Mouse (Mus musculus) layer of hippocampus, adult 11-12 months (tissue): ENCODE data around the gene Anxa11.
"Not testable (repeated sequence)": the region's sequence is repeated elsewhere in the genome, so short reads cannot be mapped to it uniquely, and the experiment has no call there.

ENCODE experiments used
- DNase-seq: peaks from one replicate; pipeline ENCODE4 v3.0.0; 2022; ENCODE audit warnings: low spot score

The Anxa11 gene

DNA sequence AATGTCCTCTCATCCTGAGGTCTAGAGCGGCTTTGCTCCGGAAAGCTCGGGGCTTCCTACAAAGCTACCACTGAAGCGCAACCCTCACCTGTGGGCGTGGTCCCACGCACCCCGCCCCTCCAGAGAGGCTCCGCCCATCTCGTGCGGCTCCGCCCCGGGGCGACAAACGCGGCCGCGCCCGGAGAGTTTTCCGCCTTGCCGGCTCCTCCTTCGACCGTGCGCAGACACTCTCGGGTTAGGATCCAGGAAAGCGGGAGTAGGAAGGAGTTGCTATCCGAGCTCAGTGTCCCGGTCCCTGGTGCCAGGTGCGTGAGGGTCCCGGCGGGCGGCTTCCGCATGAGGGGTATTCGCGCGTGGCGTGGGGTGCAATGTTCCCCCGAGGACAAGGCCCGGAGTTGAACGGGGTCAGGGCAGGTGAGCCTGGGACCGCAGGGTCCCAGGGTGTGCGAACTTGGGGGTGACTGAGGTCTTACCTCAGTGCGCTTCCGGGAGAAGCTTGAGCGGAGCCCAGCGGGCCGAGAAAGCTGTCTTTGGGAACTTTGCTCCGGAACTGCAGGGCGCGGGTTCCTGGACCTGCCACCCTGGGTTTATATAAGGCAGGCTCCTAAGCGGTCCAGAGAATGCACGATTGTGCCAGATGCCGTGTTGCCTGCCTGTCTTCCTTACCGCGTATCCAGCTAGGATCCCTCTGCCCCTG is at the start of gene Anxa11:
TSS of gene Anxa11 (plus strand) at position 166 of the 697 bp plus-strand sequence.
- DNase-seq, result peak; percentile 69

DNA sequence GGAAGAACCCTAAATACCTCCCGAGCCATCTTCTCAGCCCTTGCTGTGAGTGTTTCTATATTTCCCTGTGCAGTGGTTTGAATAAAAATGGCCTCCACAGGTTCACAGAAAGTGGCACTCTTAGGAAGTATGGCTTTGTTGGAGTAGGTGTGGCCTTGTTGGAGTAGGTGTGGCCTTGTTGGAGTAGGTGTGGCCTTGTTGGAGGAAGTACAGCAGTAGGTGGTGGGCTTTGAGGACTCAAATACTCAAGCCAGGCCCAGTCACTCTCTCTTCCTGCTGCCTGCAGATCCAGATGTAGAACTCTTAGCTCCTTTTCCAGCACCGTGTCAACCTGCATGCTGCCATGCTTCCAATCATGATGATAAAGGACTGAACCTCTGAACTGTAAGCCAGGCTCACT is 47.6 kb upstream of the Anxa11 start:
- DNase-seq, result no peak

DNA sequence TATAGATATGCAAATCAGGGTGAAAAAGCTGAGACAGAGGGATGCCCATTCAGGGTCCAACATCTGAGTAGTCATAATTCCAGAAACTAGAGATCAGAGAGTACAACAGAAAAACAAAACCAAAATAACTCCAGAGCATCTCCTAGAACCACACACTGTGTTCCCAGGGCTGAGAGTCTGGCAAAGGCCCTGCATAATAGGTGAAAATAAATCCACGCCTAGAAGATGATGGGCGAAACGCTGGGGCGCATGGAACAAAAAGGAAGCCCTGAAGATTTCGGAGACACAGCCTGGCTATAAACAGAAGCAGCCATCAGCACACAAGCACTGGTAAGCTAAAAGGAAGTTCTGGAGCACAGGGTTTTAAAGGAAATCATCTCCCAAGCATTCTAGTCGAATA is 46.9 kb upstream of the Anxa11 start:
- no peak for DNase-seq

DNA sequence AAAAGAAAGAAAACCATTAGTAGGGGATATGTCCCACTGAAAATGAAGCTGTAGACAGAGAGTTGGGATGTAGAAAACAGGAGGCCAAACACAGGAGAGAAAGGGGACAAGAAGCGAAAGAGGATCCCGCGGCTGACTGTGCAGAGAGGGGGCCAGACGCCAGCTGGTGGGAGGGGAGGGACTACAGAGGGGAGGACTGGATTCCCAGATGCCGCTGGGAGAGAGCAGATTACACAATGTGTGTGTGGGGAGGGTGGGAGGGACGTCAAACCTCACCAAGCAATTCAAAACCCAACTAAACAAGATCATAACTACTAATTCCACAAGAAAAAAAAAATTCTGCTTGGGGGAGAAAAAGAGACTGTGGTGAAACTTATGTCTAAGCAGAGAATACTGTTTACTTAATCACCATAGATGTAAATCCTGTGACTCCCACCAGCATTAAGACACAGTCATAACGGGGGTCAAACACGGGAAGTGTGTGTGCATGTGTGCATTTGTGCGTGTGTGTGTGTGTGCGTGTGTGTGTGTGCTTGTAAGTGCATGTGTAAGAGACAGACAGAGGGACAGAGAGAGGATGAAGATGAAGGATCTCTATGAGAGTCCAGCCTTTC is 46.3 kb upstream of the Anxa11 start:
- DNase-seq, result peak; percentile 67

DNA sequence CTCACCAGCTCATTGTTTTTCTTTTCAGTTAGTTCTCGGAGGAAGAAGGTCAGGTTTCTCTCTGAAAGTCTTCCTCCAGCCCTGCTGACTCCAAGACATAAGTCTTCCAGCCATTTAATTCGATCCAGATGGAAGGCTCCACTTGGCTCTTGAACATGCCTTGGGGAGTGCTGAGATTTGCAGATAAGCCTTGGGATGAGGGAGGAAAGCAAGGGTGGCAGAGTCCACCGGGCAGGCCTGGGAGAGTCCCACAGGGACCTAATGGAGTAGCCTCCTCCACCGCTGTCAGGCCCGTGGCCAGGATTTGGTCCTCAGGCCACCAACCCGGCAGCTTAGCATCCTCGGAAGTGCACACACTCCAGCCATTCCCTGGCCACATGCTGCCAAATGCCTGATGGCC is 45.3 kb upstream of the Anxa11 start:
- DNase-seq, result no peak

DNA sequence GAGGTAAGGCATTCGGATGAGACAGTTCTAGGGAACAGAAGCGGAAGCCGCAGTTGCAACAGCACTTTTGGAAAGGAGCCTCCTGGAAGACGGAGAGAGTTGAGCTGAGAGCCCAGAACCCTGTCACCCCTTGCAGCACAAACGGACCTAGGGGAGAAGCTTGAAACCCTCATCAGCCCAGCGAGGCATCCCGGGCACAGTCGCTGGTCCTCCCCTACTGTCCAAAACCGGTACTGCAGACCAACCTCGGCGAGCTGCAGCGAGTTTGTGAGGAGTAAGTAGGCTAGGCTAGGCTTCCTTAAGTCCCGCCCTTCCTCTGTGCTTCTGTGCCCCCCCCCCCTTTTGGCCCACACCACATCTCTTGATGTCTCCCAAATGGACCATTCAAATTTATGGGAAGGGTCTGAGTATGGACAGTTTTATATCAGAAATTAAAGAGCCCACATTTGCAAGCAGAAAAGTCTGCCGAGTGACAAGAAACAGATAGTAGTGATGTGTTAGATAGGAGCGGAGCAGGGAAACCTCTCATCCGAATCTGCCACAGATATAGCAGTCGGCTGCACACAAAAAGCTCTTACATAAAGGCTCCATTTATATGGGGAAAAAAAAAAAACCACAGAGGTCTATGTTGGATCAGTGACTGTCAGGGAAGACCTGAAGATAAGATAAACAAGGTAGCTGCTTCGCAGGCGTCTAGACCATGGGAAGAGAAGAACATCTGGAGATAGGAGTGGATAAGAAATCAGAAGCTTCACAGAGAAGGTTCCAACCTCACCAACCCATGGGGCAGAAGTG is 41.6 kb upstream of the Anxa11 start:
- peak; percentile 86 for DNase-seq

DNA sequence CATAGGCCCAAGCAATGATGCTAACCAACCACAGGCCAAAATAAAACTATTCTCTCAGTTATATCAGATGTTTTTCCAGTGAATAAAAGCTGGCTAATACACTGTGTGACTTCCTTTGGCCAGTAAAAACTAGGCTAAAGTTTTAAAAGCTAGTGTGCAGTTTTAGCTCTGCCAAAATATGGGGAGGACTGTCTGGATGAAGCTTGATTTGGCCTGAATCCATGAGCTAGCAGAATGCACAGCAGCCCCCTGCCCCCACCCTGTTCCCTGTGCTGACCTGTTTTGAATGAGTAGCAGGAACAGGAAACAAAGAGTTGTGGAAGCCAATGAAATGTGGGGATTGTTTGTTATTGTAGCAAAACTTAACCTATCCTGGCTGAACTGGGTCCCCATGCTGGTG is 39.4 kb upstream of the Anxa11 start:
- DNase-seq, result no peak

DNA sequence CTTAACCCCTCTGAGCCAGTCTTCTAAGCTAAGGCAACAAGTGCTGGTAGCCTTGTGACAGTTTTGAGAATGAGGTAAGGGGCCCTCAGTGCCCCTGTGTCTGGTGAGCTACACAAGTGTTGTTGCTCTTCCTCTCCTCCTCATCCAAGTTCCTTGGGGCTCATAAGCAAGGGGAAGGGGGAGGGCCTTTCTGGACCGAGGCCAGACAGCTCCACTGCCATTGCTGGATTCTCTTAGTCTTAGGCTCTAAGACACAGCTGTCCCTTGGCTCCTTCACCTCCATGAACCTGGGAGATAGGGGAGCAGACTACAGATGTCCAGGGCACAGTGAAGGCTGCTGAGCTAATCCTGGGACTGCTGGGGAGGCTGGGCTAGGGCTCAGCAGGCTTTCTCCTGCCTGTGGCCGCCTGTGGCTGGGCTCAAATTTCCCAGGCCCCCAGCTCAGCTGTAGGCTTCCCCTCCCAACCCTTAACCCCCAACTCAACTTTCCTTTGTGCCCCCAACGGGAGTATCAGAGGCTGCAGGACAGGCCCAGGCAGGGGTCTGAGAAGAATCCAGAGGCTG is 38.6 kb upstream of the Anxa11 start:
- no peak for DNase-seq

DNA sequence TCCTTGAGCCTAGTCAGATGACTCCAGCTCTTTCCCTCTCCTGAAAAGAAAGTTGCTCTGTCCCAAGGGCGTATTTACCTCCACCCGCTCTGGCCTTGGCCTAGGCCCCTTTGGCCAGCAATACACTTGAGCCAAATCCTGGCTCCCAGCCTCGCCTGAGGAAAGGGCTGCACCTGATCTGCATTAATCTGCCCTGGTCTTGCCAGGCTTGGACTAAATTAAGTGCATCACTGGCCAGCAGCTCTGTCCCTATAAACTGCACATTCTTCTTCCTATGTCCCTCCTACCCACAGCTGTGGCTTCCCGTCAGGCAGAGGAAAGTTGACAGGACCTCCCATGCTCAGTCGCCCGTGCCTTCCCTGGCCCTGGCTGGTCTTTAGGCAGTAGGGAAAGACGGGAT is 36.1 kb upstream of the Anxa11 start:
- peak; percentile 43 for DNase-seq

DNA sequence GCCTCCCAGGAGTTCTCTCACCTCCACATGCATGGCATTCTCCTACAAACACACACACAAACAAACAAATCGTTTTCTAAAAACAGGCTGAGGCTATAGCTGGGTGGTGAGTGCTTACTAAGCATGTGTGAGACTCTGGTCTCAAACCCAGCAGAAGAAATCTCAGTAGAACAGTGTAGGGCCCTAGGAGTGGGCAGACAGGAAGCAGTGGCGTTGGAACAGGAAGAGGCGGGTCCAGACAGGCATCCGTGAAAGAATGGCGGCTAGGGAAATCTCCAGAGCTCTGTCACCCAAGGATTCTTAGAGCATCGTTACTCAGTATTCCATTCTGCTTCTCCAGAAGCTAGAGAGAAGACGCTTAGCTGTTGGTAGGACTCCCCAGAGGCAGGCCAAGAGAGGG is 35.4 kb upstream of the Anxa11 start:
- no peak for DNase-seq

DNA sequence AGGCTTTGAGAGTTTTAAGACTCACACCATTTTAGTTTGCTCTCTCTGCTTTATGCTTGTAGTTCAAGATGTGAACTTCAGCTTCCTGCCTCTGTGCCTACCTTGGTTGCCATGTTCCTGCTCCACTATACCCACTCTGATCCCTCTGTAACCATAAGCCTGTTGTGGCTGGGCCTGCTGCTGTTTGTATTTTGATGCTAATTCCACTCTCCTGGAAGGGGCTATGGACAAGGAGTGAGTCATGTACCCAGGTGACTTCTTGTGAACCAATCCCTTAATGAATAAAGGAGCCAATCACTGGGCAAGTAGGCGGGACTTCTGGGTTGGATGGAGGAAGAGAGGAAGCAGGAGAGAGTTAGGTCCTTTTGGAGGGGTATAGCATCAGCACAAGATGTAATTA is 30.9 kb upstream of the Anxa11 start:
- not testable (repeated sequence) for DNase-seq

DNA sequence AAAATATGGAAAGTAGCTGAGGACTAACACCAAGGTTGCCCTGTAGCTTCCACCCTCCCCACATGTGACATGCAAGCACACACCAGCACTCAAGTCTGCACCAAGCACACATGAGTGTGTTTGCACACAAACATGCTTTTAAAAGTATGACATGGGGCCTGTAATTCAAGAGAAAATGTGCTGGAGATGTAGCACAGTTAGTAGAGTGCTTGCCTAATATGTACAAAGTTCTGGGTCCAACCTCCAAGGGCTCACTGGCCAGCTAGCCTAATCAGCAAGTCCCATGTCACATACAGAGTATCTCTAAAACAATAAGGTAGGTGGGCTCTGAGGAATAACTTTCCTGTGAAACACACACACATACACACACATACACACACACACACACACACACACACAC is 27.8 kb upstream of the Anxa11 start:
- DNase-seq, result no peak

DNA sequence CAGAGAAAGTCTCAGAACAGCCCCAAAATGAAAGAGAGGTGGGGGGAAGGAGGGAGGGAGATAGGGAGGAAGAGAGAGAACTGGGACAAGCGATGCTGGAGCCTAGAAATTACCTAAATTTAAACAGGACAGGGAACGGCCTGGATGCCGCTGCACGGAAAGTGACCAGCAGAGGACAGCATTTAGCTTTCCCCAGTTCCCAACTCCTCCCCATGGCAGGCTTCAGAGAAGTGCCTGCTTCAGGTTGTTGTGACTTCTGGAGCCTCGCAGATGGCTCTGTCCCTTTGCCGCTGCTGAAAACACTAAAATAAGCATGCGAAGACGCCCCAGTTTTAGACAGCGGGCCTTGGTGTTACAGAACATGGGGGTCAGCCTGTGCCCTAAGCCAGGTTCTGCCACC is 25.5 kb upstream of the Anxa11 start:
- peak; percentile 68 for DNase-seq

DNA sequence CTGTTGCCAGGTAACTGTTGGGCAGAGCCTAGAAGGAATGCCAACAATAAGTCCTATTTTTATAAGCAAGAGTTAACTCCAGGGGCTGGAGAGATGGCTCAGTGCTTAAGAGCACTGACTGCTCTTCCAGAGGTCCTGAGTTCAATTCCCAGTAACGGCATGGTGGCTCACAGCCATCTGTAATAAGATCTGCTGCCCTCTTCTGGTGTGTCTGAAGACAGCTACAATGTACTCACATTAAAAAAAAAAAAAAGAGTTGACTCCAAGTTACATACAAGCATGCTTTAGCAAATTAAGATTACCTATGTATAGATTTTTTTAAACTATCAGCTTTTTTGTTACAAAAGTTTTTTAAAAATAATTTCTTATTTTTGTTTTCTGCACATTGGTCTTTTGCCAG is 19.4 kb upstream of the Anxa11 start:
- DNase-seq, result no peak

DNA sequence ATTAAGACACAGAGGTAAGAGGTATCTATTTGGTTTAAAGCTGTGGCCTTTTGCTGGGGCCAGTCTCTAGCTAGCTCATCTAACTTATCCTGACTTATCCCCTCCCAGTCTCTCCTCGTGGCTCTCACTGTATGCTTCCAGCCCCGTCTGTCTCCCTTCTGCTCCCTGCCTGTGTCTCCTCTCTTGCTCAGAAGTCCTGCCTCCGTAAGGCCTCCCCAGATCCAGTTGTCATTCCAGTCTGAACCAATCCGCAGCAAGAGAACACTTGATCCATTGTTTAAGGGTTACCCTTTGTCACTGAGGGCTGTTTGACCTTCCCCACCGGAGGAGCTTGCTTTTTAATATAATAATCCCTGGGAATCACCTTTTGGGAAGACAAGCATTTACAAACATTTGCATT is 17.0 kb upstream of the Anxa11 start:
- no peak for DNase-seq

DNA sequence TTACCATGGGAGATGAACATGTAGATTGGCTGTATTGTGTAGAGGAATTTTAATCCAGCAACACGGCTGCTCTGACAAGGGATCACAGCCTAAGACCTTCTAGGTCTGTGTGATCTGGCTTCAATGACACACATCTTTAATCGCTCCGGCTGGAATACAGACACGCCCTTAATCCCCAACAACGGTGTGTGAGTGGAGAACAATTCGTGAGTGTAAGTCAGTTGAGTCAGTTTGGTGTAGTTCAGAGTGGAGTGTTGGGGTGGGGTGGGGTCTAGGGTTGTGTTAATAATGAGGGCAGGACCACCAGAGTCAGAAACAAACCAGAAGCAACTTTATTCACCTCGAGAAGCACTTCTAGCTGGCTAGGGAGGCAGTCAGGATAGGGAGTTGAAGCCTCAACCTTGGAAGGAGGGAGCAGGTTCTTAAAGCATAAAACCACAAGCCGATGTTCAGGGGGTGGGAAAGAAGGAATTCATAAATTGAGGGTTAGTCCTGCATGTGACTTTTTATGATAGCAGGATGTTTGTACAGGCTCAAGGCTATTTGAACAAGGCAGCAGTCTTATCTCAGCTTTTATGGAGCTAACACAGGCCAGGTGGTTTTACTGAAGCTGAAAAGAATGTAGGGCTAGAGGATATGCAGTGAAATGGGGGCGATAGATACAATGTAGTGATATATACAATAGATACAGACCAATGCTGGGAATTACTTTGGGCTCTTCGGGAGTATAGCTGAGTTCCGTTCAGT is 15.9 kb upstream of the Anxa11 start:
- DNase-seq, result no peak

DNA sequence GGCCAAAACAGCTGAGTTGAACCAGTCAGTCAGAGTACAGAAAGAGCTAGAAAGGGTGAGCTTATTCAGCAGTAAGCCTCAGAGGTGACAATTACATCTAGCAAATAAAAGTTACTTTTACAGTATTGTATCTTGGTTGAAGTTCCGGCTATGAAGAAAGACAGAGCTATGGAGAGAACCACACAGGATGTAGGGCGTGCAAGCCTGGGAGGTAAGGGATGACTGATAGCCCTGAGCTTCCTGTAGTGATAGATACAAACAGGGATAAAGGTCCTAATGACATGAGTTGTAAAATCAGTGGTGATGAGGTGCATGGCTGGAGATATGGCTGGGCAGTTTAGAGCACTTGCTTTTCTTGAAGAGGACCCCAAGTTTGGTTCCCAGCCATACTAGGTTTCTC is 15.1 kb upstream of the Anxa11 start:
- no peak for DNase-seq

DNA sequence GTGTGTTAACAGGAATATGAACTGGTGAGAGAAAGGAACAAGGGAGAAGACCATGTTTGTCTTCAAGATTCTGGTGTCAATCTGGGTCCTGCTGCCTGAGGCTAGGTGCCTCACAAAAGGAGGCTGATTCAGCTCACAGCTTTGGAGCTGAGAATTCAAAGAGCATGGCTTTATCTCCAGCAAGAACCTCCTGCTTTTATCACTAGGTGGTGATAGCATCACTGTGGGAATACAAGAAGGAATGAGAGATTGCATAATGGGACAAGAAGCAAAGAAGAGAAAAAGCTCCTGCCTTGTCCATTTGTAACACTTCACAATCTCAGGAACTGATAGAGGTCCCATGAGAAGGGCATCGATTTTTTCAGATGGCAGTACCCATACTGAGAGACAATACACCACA is 10.6 kb upstream of the Anxa11 start:
- no peak for DNase-seq

DNA sequence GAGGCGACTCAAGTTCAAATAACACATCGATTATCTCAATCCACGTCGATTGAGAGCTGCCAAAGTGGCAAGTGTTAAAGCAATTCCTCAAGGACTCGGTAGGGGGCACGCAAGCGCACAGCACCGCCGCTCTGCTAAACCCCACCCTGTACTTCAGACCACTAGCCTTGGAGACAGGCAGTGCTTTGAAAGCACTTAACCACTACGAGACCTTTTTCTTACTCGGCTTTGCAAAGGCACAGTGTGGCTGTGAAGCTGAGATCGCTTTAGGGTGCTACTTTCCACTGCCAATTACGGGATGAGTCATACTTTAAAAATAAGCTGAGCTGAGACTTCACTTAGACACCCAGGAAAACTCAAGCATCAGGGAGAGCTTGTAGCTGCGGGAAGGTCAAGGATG is 9.7 kb upstream of the Anxa11 start:
- DNase-seq, result peak; percentile 55

DNA sequence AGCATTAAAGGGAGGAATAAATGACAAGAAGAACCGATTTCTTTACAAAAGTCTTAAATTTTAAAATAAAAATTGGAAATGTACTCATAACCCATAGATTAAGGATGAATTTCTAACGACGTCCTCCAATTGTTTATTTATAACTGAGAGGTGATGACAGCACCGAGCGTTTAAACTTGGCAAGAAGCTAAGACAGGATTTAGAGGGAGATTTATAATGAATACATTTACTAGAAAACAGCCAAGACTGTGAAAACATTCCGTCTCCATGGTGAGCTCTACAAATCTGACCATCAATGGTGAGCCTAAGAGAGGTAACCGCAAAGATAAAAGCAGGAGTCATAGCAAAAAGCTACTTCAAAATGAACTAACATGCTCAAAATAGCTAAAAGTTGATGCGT is 3.5 kb upstream of the Anxa11 start:
- no peak for DNase-seq

DNA sequence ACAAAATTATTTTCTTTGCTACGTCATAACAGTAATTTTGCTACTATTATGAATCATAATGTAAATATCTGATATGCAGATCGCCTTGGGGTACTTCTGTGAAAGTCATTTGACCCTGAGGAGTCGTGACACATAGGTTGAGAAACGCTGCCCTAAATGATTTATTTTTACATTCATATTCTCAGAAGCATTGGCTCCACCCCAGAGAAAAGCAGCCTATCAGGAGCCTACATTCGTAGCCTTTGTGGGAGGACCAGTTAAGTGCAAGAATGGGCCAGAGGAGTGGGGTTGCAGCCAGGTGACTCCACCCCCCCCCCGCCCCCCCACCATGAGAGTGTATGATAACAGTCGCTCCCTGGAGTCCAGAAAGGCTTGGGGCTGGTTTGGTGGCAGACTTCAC is 2.2 kb upstream of the Anxa11 start:
- DNase-seq, result no peak

DNA sequence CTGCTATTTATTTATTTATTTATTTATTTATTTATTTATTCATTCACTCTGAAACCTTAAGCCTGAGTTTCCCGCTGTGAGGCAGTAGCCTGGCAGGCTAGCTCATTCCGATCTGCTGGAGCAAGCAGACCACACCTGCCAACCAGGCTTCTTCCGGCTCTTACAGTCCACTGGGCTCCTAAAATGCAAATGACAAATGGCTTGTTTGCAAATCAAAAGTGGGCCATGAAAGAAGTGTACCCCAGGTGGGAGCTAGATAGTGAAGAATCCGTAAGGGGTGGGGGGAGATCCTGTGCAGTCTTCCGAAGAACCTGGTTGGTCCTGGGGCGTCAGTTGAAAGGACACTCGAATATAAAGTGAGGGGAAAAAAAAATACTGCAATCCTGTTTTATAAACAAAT is 995 bp upstream of the Anxa11 start:
- DNase-seq, result no peak
